Mouse (Mus musculus) cerebellum, adult 8-10 months (tissue): Measurements from ENCODE around the gene Ube3c.

Experiments used
- DNase-seq: peaks from one replicate; pipeline ENCODE4 v3.0.0; 2022

The Ube3c gene

GRCm38 (mm10) chr5:29674305-29674704 is 105.3 kb downstream of the Ube3c start:
- DNase-seq = no peak

- no peak for DNase-seq
Observed at GRCm38 (mm10) chr5:29676445-29676844, 107.4 kb downstream of the Ube3c start.

GRCm38 (mm10) chr5:29685085-29685484 is 116.0 kb downstream of the Ube3c start:
- DNase-seq = no peak

GRCm38 (mm10) chr5:29687671-29688070 is 118.6 kb downstream of the Ube3c start:
- no peak for DNase-seq

- DNase-seq = no peak
Observed at GRCm38 (mm10) chr5:29688352-29688751, 119.3 kb downstream of the Ube3c start.

- no peak for DNase-seq
Observed at GRCm38 (mm10) chr5:29698493-29698892, 129.5 kb downstream of the Ube3c start.

GRCm38 (mm10) chr5:29699520-29700202 is 130.6 kb downstream of the Ube3c start:
- no peak for DNase-seq

GRCm38 (mm10) chr5:29707241-29707640 is 138.2 kb downstream of the Ube3c start:
- DNase-seq = no peak

GRCm38 (mm10) chr5:29708258-29708657 is 139.2 kb downstream of the Ube3c start:
- DNase-seq = no peak

GRCm38 (mm10) chr5:29711631-29712030 is 142.6 kb downstream of the Ube3c start:
- no peak for DNase-seq

GRCm38 (mm10) chr5:29712906-29713305 is 143.9 kb downstream of the Ube3c start:
- no peak for DNase-seq

GRCm38 (mm10) chr5:29721159-29721558 is 152.1 kb downstream of the Ube3c start:
- DNase-seq = no peak

- no peak for DNase-seq
Observed at GRCm38 (mm10) chr5:29725369-29725768, 156.3 kb downstream of the Ube3c start.
